Mouse (Mus musculus) stomach, embryonic 14.5 days (tissue): ENCODE data around the gene Psap. TPM values are rescaled to one million over a fixed set of nuclear protein-coding genes. Genes with fewer than 3 reads are reported as not detected.
A peak's percentile ranks its signal among the peaks of the same experiment; 100 is the strongest.

Experiments used
- ATAC-seq: fragments of 200-750 bp; cut with Nextera tagmentation; 2 replicates; pipeline ENCODE4 v1.8.0; 2017; ENCODE audit warnings: low read depth, moderate TSS enrichment; ENCODE audit not compliant: insufficient number of reproducible peaks, insufficient read depth, low FRiP score
- H3K27ac ChIP-seq: fragments of 300-500 bp; sonication (generic); 2 replicates; pipeline ENCODE4 v1.5.1; 2014; ENCODE audit warnings: mild to moderate bottlenecking, low read length, moderate library complexity, mixed read lengths
- H3K27me3 ChIP-seq: fragments of 300-500 bp; sonication (generic); 2 replicates; pipeline ENCODE4 v1.6.1; 2014; ENCODE audit warnings: low read length, control low read depth, mixed read lengths; ENCODE audit not compliant: control insufficient read depth, insufficient read depth
- H3K36me3 ChIP-seq: fragments of 300-500 bp; sonication (generic); 2 replicates; pipeline ENCODE4 v1.6.1; 2014; ENCODE audit warnings: mild to moderate bottlenecking, control low read depth, low read length, moderate library complexity, mixed read lengths; ENCODE audit not compliant: control insufficient read depth, insufficient read depth
- H3K4me1 ChIP-seq: fragments of 300-500 bp; sonication (generic); 2 replicates; pipeline ENCODE4 v1.6.1; 2014; ENCODE audit warnings: low read length, control low read depth, mixed read lengths; ENCODE audit not compliant: control insufficient read depth, insufficient read depth
- H3K4me2 ChIP-seq: fragments of 300-500 bp; sonication (generic); replicated peaks from 2 replicates; pipeline ENCODE4 v1.6.1; 2014; ENCODE audit warnings: low read depth, low read length, control low read depth
- H3K4me3 ChIP-seq: fragments of 300-500 bp; sonication (generic); 2 replicates; pipeline ENCODE4 v1.5.1; 2014; ENCODE audit warnings: low read depth, low read length, control low read depth
- H3K9ac ChIP-seq: fragments of 300-500 bp; sonication (generic); replicated peaks from 2 replicates; pipeline ENCODE4 v1.6.1; 2014; ENCODE audit warnings: low read depth, mild to moderate bottlenecking, control low read depth, low read length, moderate library complexity, mixed read lengths
- H3K9me3 ChIP-seq: fragments of 300-500 bp; sonication (generic); 2 replicates; pipeline ENCODE4 v1.6.1; 2016; ENCODE audit warnings: low read depth, low read length, control low read depth; ENCODE audit not compliant: control insufficient read depth
- WGBS: fragments of 180-500 bp; shearing (Covaris S2); extraction: QIAGEN DNeasy Blood & Tissue Kit; methylation state at CpG from one replicate; pipeline ENCODE4 v1.1.7; 2014; 5-methylcytosine and 5-hydroxymethylcytosine counted together
- polyA plus RNA-seq: library from polyadenylated mRNA; unstranded; fragments of >200 nt; fragmentation: Nextera tagmentation; extraction: Ambion mirVana; gene quantifications from 2 replicates; pipeline ENCODE4 v1.2.1, GENCODE M21; 2014

Gene Psap
- polyA plus RNA-seq, 1 experiment from 2014 or later: 106 TPM

DNA sequence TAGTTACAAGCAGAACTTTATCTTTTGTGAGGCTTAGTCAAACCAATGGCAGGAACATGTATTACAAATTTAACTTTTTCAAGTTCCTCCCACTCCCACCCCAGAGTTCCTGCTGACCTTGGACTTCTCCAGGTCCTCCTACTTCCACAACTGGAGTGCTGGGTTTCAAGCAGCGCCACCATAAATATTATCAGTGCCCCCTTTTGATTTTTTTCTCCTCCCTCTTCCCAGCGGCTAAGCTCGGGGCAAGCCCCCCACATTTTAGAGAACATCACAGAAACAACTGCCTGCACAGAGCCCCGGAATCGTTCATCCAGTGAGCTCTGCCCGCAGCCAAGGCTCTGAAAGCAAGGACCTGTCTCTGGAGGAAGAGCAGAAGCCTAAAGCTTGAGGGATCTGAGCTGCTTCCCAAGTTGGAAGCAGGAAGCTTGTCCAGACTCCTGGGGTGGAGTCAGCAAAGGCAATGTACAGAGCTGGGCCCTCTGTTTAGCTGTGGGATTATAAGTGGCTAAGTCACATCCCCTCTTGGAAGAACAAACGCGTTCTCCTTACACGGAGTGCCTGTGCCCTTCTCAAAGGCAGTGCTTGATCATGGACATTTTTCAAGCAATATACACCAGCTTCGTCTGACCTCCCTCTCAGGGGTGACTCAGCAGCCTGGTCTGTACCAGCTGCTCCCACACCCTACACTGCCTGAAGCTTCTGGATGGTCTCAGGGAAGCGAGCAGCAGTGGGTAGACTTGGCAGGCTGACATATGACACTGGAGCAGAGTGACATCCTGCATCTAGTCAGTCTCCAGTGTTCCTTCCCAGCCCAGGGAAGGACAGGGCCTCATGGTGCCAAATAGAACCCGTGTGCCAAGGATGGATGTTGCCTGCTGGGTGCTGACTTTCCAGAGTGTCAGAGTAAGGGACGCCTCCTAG is 8.0 kb upstream of the Psap start:
- Histone ChIP-seq H3K27ac (peak overlapping the region; percentile 55; the same call in 1 of the 2 replicates), H3K4me3 (no peak overlapping the region), H3K9ac (no peak overlapping the region), H3K27me3 (no peaks in the 10 kb centered on the region), H3K9me3 (no peaks in the 10 kb centered on the region), H3K4me1 (peaks cover 13% of the 10 kb centered on the region), H3K4me2 (no peak overlapping the region), H3K36me3 (no peaks in the 10 kb centered on the region)
- ATAC-seq: no peak
- WGBS: 50% methylated on average over 13 of the region's 13 CpGs

DNA sequence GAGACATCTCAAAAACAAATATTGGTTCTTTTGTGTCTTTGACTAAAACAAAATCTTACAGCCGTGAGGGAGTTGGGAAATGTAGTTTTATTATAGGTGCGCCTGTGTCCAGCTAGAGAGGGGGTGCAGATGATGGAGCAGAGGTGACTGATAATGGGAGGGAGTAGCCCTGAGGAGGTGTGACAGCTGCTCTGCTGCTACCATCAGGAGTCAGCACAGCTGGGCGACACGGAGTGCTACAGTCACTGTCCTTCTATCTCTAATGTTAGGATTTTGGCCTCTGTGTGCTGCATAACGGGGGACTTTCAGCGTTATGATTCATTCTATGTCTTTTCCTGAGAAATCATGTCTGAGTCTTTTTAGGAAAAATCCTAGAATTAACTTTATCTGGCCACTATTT is 6.4 kb upstream of the Psap start:
- Histone ChIP-seq H3K9ac (no peak overlapping the region), H3K36me3 (no peaks in the 10 kb centered on the region), H3K9me3 (no peaks in the 10 kb centered on the region), H3K4me3 (no peak overlapping the region), H3K27ac (no peak overlapping the region), H3K27me3 (no peaks in the 10 kb centered on the region), H3K4me2 (no peak overlapping the region), H3K4me1 (peaks cover 13% of the 10 kb centered on the region)
- ATAC-seq: no peak
- WGBS: 58% methylated on average over 6 of the region's 6 CpGs

DNA sequence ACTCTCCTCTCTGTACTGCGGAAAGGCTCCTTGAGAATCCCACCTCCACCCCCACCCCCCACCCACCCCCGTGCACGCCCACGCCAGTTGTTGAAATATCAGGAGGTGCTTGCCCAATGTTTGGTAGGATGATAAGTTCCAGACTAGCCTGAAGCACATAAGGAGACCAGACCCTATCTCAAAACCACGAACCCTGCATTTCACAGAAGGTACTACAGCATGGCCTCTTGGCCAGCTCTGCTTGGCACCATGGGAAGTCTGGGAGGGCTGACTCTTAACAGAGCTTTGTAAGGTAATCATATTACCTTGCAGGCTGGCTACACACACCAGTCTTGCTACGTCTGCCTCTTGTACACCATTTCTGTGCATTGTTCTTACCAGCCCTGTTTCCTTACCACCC is 5.2 kb upstream of the Psap start:
- ATAC-seq: no peak

DNA sequence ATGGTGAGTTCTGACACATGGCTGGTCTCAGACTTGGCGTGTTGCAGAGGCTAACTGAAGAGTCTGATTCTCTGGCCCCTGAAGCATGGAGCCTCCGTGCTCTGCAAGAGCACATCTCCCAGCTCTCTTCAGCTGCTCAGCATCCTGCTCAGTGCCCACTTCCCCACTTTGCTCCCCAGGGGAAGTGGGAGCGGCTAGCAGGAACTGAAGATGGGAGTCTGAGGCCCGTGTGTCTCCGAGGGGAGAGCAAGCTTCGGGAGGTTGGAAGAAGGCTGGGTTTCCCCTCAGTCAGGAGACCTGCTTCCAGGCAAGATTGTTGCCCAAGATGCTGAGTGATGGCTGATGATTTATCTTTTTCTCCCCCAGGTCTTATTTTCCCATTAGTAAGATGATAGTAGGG is 4.0 kb upstream of the Psap start:
- no peaks in the 10 kb centered on the region for H3K27me3 ChIP-seq
- H3K4me1 ChIP-seq: peaks cover 16% of the 10 kb centered on the region
- no peak for ATAC-seq
- H3K9me3 ChIP-seq: no peaks in the 10 kb centered on the region
- no peak overlapping the region for H3K27ac ChIP-seq
- 53% methylated on average over 6 of the region's 6 CpGs for WGBS
- no peak overlapping the region for H3K4me2 ChIP-seq
- no peak overlapping the region for H3K4me3 ChIP-seq
- no peak overlapping the region for H3K9ac ChIP-seq
- H3K36me3 ChIP-seq: no peaks in the 10 kb centered on the region

More for the DNA sequence above, 5.2 kb upstream of the Psap start:
- Histone ChIP-seq H3K36me3 (no peaks in the 10 kb centered on the region), H3K4me1 (peaks cover 13% of the 10 kb centered on the region), H3K27ac (no peak overlapping the region), H3K4me3 (no peak overlapping the region), H3K4me2 (no peak overlapping the region), H3K9me3 (no peaks in the 10 kb centered on the region), H3K27me3 (no peaks in the 10 kb centered on the region), H3K9ac (no peak overlapping the region)
- WGBS: 35% methylated on average over 6 of the region's 6 CpGs

DNA sequence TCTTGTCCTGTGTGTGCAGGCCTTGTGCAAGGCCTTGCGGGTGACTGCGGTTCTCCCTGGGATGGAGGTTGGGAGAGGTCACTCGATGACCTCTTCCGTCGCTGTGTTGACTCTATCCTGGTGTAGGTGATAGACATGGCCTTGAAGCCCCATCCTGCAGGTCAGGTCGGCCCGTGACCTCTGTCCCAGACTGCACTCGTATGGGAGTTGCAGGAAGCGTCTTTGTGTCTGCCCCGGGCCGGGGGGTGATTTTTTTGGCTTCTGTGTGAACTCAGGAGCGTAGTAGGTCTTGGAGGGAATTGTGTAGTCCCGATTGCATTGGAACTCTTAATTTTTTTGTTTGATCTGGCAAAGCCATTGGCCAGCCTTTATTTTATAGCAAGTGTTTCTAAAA is 576 bp downstream of the Psap start:
- H3K9ac ChIP-seq: peak overlapping the region; percentile 64
- peaks cover 34% of the 10 kb centered on the region for H3K4me1 ChIP-seq
- no peaks in the 10 kb centered on the region for H3K27me3 ChIP-seq
- H3K4me3 ChIP-seq: peak overlapping the region; percentile 59
- peak overlapping the region; percentile 78 for H3K27ac ChIP-seq
- no peaks in the 10 kb centered on the region for H3K36me3 ChIP-seq
- ATAC-seq: no peak
- WGBS: 8% methylated on average over 13 of the region's 13 CpGs
- H3K9me3 ChIP-seq: no peaks in the 10 kb centered on the region
- H3K4me2 ChIP-seq: peak overlapping the region; percentile 97

DNA sequence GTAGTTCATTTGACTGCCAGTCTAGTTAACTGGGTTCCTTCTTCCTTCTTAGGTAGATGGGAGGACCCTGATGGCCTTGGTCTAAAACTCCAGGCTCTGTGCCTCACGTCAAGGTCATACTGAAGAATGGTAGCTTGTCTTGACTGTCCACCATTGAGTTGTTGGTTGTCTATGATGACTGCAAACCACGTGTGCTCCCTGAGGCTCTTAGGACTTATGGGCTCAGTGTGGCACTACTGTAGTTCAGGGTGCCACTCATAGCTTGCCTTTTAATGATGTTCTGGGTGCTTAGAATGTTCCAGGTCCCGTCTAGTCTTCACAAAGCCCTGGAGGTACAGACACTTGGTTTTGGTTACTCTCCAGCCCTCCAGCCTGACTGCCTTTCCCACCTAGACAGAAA is 1.4 kb downstream of the Psap start:
- no peak overlapping the region for H3K9ac ChIP-seq

DNA sequence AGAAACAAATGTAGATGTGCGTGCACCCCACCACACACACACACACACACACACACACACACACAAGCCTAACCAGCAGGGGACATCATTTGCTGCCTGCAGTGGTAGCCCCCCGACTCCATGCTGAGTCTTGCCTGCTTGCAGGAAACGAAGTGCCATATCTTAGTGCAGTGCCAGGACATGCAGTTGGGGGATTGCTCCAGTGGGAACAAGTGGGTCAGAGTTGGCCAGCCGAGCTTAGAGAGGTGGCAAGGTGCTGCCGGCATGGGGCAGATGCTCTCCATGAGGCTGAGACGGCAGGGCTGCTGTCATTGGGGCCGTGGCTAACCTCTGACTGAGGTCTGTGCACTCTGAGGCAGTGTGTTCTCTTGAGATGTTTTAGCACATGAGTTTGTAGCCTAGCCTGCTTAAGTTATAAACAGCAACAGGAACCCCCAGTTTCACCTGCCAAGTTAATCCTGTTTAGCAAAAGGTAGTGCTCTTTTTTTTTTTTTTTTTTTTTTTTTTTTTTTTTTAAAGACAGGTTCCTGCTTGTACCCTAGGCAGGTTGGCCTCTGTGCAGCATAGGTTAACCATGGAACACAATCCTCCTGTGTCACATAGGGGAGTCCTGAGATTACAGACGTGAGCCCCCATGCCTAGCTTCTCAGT is 2.0 kb downstream of the Psap start:
- no peak overlapping the region for H3K4me3 ChIP-seq
- H3K9ac ChIP-seq: no peak overlapping the region
- peak overlapping the region; percentile 97; the same call in 1 of the 2 replicates for H3K4me2 ChIP-seq
- WGBS: 66% methylated on average over 8 of the region's 8 CpGs
- no peak for ATAC-seq
- H3K27me3 ChIP-seq: no peaks in the 10 kb centered on the region
- H3K9me3 ChIP-seq: no peaks in the 10 kb centered on the region
- peak overlapping the region; percentile 33; the same call in 1 of the 2 replicates for H3K27ac ChIP-seq
- peaks cover 37% of the 10 kb centered on the region for H3K4me1 ChIP-seq
- no peaks in the 10 kb centered on the region for H3K36me3 ChIP-seq

More for the DNA sequence above, 1.4 kb downstream of the Psap start:
- Histone ChIP-seq H3K27me3 (no peaks in the 10 kb centered on the region), H3K9me3 (no peaks in the 10 kb centered on the region), H3K27ac (peak overlapping the region; percentile 33; the same call in 1 of the 2 replicates), H3K4me1 (peaks cover 34% of the 10 kb centered on the region), H3K36me3 (no peaks in the 10 kb centered on the region), H3K4me2 (peak overlapping the region; percentile 97; the same call in 1 of the 2 replicates), H3K4me3 (no peak overlapping the region)
- no peak for ATAC-seq
- 83% methylated on average over 3 of the region's 3 CpGs for WGBS

DNA sequence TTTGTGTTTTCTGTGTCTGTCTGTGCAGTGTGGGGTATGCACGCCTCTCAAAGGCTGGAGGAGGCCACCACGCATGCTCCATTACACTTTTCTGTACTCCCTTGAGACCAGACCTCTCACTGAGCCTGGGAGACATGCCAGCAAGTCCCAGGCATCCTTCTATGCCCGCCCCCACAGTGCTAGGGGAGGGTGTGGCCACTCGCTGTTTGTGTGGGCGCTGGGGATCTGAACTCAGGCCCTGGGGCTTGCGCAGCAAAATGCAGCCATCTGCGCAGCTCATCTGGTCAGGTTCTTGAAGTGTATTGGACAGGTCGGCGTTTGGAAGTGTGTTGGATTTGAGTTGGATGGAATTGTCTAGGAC is 2.5 kb downstream of the Psap start:
- Histone ChIP-seq H3K36me3 (no peaks in the 10 kb centered on the region), H3K9ac (no peak overlapping the region), H3K4me3 (no peak overlapping the region), H3K4me2 (no peak overlapping the region), H3K9me3 (no peaks in the 10 kb centered on the region), H3K27ac (no peak overlapping the region), H3K4me1 (peaks cover 42% of the 10 kb centered on the region), H3K27me3 (no peaks in the 10 kb centered on the region)
- no peak for ATAC-seq
- WGBS: 87% methylated on average over 9 of the region's 9 CpGs
